Mouse (Mus musculus) hindbrain, embryonic 13.5 days (tissue): Measurements from ENCODE around the gene Nedd9. TPM values are rescaled to one million over a fixed set of nuclear protein-coding genes. Genes with fewer than 3 reads are reported as not detected.
"Not testable (repeated sequence)": the region's sequence is repeated elsewhere in the genome, so short reads cannot be mapped to it uniquely, and the experiment has no call there.

ENCODE experiments used
- ATAC-seq: fragments of 200-750 bp; cut with Nextera tagmentation; 2 replicates; pipeline ENCODE4 v1.8.0; 2017; ENCODE audit warnings: moderate TSS enrichment; ENCODE audit not compliant: low FRiP score
- H3K27ac ChIP-seq: fragments of 300-500 bp; sonication (generic); 2 replicates; pipeline ENCODE4 v1.5.1; 2015; ENCODE audit warnings: inconsistent platforms, mild to moderate bottlenecking, moderate library complexity
- H3K27me3 ChIP-seq: fragments of 300-500 bp; sonication (generic); 2 replicates; pipeline ENCODE4 v1.6.1; 2015; ENCODE audit warnings: mild to moderate bottlenecking, inconsistent platforms
- H3K36me3 ChIP-seq: fragments of 300-500 bp; sonication (generic); 2 replicates; pipeline ENCODE4 v1.6.1; 2015; ENCODE audit warnings: mild to moderate bottlenecking, inconsistent platforms
- H3K4me1 ChIP-seq: fragments of 300-500 bp; sonication (generic); replicated peaks from 2 replicates; pipeline ENCODE4 v1.6.1; 2015; ENCODE audit warnings: inconsistent platforms
- H3K4me2 ChIP-seq: fragments of 300-500 bp; sonication (generic); 2 replicates; pipeline ENCODE4 v1.6.1; 2015; ENCODE audit warnings: inconsistent platforms, mild to moderate bottlenecking, moderate library complexity
- H3K4me3 ChIP-seq: fragments of 300-500 bp; sonication (generic); 2 replicates; pipeline ENCODE4 v1.5.1; 2015; ENCODE audit warnings: mild to moderate bottlenecking, inconsistent platforms
- H3K9ac ChIP-seq: fragments of 300-500 bp; sonication (generic); 2 replicates; pipeline ENCODE4 v1.6.1; 2015; ENCODE audit warnings: mild to moderate bottlenecking, inconsistent platforms
- H3K9me3 ChIP-seq: fragments of 300-500 bp; sonication (generic); 2 replicates; pipeline ENCODE4 v1.6.1; 2016; ENCODE audit warnings: inconsistent platforms
- WGBS: fragments of 180-500 bp; shearing (Covaris S2); methylation state at CpG from one replicate; pipeline ENCODE4 v1.1.7; 2015; 5-methylcytosine and 5-hydroxymethylcytosine counted together
- polyA plus RNA-seq: library from polyadenylated mRNA; unstranded; fragments of >200 nt; fragmentation: Nextera tagmentation; extraction: Ambion mirVana; gene quantifications from 2 replicates; pipeline ENCODE4 v1.2.1, GENCODE M21; 2015

Gene Nedd9
- polyA plus RNA-seq, 1 experiment from 2014 or later = 13.3 TPM

GRCm38 (mm10) chr13:41293595-41293994 lies 193.6 kb downstream of the Nedd9 start:
- peaks cover 9% of the 10 kb centered on the region; the same call in 1 of the 2 replicates for H3K27me3 ChIP-seq
- no peak overlapping the region for H3K27ac ChIP-seq
- ATAC-seq = no peak
- no peaks in the 10 kb centered on the region for H3K36me3 ChIP-seq
- H3K4me3 ChIP-seq = no peak overlapping the region
- 26% methylated on average over 5 of the region's 5 CpGs for WGBS
- H3K9ac ChIP-seq = no peak overlapping the region
- H3K4me2 ChIP-seq = no peak overlapping the region
- H3K4me1 ChIP-seq = peaks cover 11% of the 10 kb centered on the region
- peaks cover 4% of the 10 kb centered on the region; the same call in 1 of the 2 replicates for H3K9me3 ChIP-seq

DNA sequence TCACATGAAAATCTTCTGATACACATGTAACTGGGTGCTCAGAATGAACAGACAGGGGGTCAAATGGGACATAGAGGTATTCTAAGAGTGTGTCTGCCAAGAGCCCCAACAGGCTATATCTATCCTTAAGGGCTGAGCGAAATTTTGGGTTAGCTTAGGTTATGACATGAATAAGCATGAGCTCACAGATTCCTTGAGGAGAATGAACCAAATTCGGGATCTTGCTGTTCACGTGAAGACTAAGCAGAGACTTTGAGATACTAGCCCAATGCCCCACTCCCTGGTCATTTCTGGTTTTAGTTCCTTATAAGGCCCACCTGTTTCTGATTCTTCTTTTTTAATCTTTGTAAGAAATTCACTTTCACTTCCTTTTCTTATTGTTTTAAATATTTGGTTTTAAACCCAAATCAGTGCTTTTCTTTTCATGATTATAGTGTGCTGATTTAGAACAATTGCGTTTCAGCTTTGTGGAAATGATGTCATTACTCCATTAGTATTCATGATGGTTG lies 195.6 kb downstream of the Nedd9 start:
- 86% methylated on average over 4 of the region's 4 CpGs for WGBS
- no peak overlapping the region for H3K4me3 ChIP-seq
- H3K9ac ChIP-seq = no peak overlapping the region
- H3K4me1 ChIP-seq = peaks cover 8% of the 10 kb centered on the region
- H3K9me3 ChIP-seq = peaks cover 4% of the 10 kb centered on the region; the same call in 1 of the 2 replicates
- H3K27ac ChIP-seq = no peak overlapping the region
- no peak overlapping the region for H3K4me2 ChIP-seq
- no peaks in the 10 kb centered on the region for H3K36me3 ChIP-seq
- H3K27me3 ChIP-seq = peaks cover 3% of the 10 kb centered on the region; the same call in 1 of the 2 replicates
- ATAC-seq = no peak

DNA sequence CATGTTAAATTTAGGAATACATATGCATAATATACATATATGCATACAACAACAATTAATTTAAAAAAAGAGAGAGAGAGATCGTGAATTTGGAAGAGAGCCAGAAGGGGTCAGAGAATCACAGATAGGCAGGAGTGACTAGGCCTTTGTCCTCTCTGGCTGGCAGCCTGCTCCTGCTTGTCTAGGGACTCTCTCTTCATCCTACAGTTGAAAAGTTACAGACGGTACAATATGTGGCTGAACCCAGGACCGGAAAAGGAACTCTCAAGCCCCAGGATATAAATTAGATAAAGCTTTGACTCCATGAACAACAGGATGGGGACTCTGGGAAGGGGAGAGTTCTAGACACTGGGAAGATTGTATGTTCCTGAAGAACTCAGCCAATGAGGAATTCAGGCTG lies 200.9 kb downstream of the Nedd9 start:
- Histone ChIP-seq H3K9ac (no peak overlapping the region), H3K9me3 (peaks cover under 1% of the 10 kb centered on the region; the same call in 1 of the 2 replicates), H3K27ac (no peak overlapping the region), H3K4me2 (no peak overlapping the region), H3K36me3 (no peaks in the 10 kb centered on the region), H3K4me3 (no peak overlapping the region), H3K27me3 (no peaks in the 10 kb centered on the region), H3K4me1 (no peaks in the 10 kb centered on the region)
- WGBS = 46% methylated on average over 3 of the region's 3 CpGs
- ATAC-seq = no peak

DNA sequence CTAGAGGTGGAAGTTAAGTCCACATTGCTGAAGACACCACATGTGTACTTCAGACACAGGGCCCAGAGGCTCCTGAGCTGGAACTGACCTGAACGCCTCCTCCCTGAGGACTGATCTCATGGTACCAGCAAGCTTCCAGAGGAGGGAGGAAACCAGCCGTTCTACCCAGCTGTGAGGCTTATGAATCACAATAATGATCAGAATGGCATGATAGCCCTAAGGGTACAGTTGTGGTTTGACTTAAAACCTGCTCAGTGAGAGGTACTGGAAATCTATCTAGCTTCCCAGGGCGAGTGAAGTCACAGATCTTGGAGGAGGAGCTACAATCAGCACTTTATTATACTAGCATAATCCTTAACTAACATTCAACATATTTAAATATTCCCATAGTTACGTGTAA lies 201.7 kb downstream of the Nedd9 start:
- ATAC-seq = no peak
- Histone ChIP-seq H3K4me2 (no peak overlapping the region), H3K9ac (no peak overlapping the region), H3K4me1 (no peaks in the 10 kb centered on the region), H3K9me3 (no peaks in the 10 kb centered on the region), H3K4me3 (no peak overlapping the region), H3K36me3 (no peaks in the 10 kb centered on the region), H3K27me3 (0 out of 2 replicates have a peak, but pooled peaks cover 2% of the 10 kb centered on the region), H3K27ac (no peak overlapping the region)
- 75% methylated on average over 4 of the region's 4 CpGs for WGBS

GRCm38 (mm10) chr13:41283256-41283655 lies 203.9 kb downstream of the Nedd9 start:
- Histone ChIP-seq H3K9me3 (no peaks in the 10 kb centered on the region), H3K4me1 (no peaks in the 10 kb centered on the region), H3K9ac (no peak overlapping the region), H3K27me3 (0 out of 2 replicates have a peak, but pooled peaks cover 2% of the 10 kb centered on the region), H3K4me3 (no peak overlapping the region), H3K4me2 (no peak overlapping the region), H3K27ac (no peak overlapping the region), H3K36me3 (peaks cover 3% of the 10 kb centered on the region; the same call in 1 of the 2 replicates)
- 0 out of 2 replicates have a peak, but pooled peaks have one; percentile 54 for ATAC-seq
- WGBS = 24% methylated on average over 5 of the region's 5 CpGs

DNA sequence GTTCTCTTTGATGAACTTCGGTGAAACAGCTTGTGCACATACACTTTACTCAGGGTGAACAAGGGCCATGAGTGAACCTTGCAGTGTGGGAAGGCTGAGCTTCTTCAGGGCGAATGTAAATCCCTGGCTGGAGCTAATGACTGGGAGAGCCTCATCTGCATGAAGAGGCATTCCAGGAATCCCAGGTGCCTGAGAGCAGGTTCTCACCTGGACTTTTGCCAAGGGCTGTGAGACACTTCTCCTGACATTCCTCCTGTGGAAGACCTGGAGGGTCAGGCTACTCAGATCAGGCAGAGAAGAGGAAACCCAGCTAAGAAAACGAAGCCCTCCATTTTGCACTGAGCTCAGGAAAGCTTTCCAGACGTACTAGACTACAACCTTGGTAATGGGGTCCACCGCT lies 206.5 kb downstream of the Nedd9 start:
- no peaks in the 10 kb centered on the region for H3K4me1 ChIP-seq
- no peak overlapping the region for H3K9ac ChIP-seq
- H3K9me3 ChIP-seq = no peaks in the 10 kb centered on the region
- H3K4me2 ChIP-seq = no peak overlapping the region
- 0 out of 2 replicates have a peak, but pooled peaks cover 2% of the 10 kb centered on the region for H3K27me3 ChIP-seq
- ATAC-seq = no peak
- no peak overlapping the region for H3K4me3 ChIP-seq
- H3K36me3 ChIP-seq = peaks cover 10% of the 10 kb centered on the region; the same call in 1 of the 2 replicates
- no peak overlapping the region for H3K27ac ChIP-seq
- 73% methylated on average over 5 of the region's 5 CpGs for WGBS

- WGBS = 95% methylated on average over 10 of the region's 10 CpGs
Measured at GRCm38 (mm10) chr13:41273927-41274650, 213.1 kb downstream of the Nedd9 start, which contains the start of gene Gm17364. Gm17364 (minus strand) TSS chr13:41273977.

DNA sequence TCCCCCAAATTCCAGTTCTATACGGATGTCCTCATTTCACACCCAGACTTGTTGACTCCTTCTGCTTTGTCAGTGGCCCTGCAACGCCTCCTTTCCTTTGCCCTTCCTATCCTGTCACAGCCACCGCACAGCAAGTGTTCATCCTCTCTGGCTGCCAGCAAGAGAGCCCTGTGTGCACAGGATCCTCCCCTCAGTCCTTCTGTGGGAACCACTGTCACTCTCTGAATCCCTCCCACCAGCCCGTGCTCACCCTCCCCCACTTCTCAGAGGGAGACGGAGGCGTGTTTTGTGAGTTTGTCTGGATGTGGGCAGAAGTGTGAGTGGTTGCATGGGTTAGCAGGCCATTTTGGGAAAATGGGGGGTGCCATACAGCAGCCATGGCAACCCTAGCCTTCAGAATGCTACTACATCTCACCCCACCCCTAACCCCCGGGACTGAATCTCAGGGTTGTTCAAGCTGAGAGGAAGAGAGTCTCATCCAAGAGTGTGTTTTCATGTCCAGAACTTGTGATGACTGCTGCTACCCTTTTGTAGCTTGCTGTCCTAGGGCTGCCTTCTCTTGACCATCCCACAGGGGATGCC lies 219.2 kb downstream of the Nedd9 start:
- H3K9me3 ChIP-seq = no peaks in the 10 kb centered on the region
- 17% methylated on average over 7 of the region's 7 CpGs for WGBS
- 0 out of 2 replicates have a peak, but pooled peaks cover 3% of the 10 kb centered on the region for H3K36me3 ChIP-seq
- H3K9ac ChIP-seq = 0 out of 2 replicates have a peak overlapping the region, but pooled peaks have one; percentile 3
- H3K27ac ChIP-seq = no peak overlapping the region
- peak overlapping the region; percentile 27; the same call in 1 of the 2 replicates for H3K4me2 ChIP-seq
- no peak overlapping the region for H3K4me3 ChIP-seq
- 0 out of 2 replicates have a peak, but pooled peaks have one; percentile 39 for ATAC-seq
- H3K27me3 ChIP-seq = no peaks in the 10 kb centered on the region
- H3K4me1 ChIP-seq = peaks cover 6% of the 10 kb centered on the region; the same call in 1 of the 2 replicates

More at GRCm38 (mm10) chr13:41273927-41274650, 213.1 kb downstream of the Nedd9 start, which contains the start of gene Gm17364:
- Histone ChIP-seq H3K36me3 (peaks cover 22% of the 10 kb centered on the region), H3K4me3 (no peak within 1 kb of the TSS), H3K27ac (no peak within 1 kb of the TSS), H3K9me3 (no peaks in the 10 kb centered on the region), H3K9ac (no peak within 1 kb of the TSS), H3K4me2 (no peak within 1 kb of the TSS), H3K27me3 (no peaks in the 10 kb centered on the region), H3K4me1 (no peaks in the 10 kb centered on the region)
- ATAC-seq = no peak

DNA sequence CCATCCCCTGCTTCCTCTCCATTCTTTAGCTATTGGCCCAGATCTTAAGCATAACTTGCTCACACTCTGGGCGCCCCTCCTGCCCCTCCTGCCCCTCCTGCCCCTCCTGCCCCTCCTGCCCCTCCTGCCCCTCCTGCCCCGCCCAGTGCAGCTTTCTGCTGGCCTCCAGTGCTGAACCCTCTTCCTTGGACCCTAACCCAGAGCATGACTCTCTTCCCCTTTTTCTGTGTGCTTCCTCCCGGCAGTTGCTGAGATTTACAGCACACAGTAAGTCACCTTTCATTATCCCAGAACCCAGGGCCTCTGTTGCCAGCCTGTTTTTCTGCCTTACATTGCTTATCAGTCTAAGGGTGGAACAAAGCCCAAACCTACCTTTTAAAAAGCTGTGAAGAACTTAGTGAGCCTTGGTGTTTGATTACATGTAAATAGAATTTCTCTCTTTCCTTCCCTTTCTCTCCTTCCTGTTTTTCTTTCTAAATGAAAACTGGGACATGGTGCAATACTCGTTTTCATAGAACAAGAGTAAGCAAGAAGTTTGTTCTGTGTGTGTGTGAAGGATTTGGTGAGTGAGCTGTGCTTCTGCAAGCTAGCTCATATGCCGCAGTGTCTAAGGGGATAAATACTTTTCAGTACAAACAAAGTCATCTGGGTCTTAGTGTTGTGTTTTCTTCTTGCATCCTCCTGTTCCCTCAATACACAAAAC lies 223.7 kb downstream of the Nedd9 start:
- no peak overlapping the region for H3K4me2 ChIP-seq
- no peaks in the 10 kb centered on the region for H3K36me3 ChIP-seq
- H3K9me3 ChIP-seq = no peaks in the 10 kb centered on the region
- H3K9ac ChIP-seq = no peak overlapping the region
- ATAC-seq = no peak
- peaks cover 6% of the 10 kb centered on the region; the same call in 1 of the 2 replicates for H3K4me1 ChIP-seq
- H3K27ac ChIP-seq = no peak overlapping the region
- H3K4me3 ChIP-seq = no peak overlapping the region
- no peaks in the 10 kb centered on the region for H3K27me3 ChIP-seq
- 90% methylated on average over 5 of the region's 5 CpGs for WGBS

- H3K27me3 ChIP-seq, H3K36me3 ChIP-seq, H3K4me3 ChIP-seq, H3K4me1 ChIP-seq, H3K9me3 ChIP-seq, H3K4me2 ChIP-seq, ATAC-seq, H3K27ac ChIP-seq, H3K9ac ChIP-seq: not testable (repeated sequence)
- 96% methylated on average over 8 of the region's 8 CpGs for WGBS
Measured at GRCm38 (mm10) chr13:41261617-41262016, 225.5 kb downstream of the Nedd9 start.
